Mouse (Mus musculus): ENCODE measurements around the gene Amigo2.

- TF ChIP-seq USF1 (IDR thresholded peaks at IDR 0.05; ENCODE audit: low read depth) = no peak
- no peak for TF ChIP-seq POLR2A (IDR thresholded peaks at IDR 0.05; ENCODE audit: insufficient read length, low read depth)
- TF ChIP-seq MAX (IDR thresholded peaks at IDR 0.05; ENCODE audit: low read depth) = no peak
These were observed 17.5 kb downstream of the Amigo2 start for GRCm38 (mm10) chr15:97229494-97230077.

All from myocyte (in vitro differentiated cells).